Mouse (Mus musculus) heart, adult 8-10 months (tissue): ENCODE measurements at regions not wholly inside any gene's neighbourhood (a gene's known extent, or its start where the extent isn't known, plus 50 kb on each side); places are given as distances from the start of the nearest gene placed in this dataset.

Experiments
- DNase-seq: peaks from one replicate; pipeline ENCODE4 v3.0.0; 2022; ENCODE audit warnings: low spot score

GRCm38 (mm10) chr14:61665815-61666214 is 58.6 kb downstream of the Kcnrg start:
- DNase-seq: no peak

- DNase-seq: no peak
Observed at GRCm38 (mm10) chr14:61673184-61673583, 65.9 kb downstream of the Kcnrg start.

- DNase-seq: no peak
Observed at GRCm38 (mm10) chr14:61678107-61678506, 70.8 kb downstream of the Kcnrg start.

- DNase-seq: peak; percentile 83
Observed at GRCm38 (mm10) chr14:61680818-61681707, 73.8 kb downstream of the Kcnrg start.

- peak; percentile 81 for DNase-seq
Observed at GRCm38 (mm10) chr14:61681708-61682701, 74.7 kb downstream of the Kcnrg start.

GRCm38 (mm10) chr14:61682721-61683355 is 75.6 kb downstream of the Kcnrg start:
- peak; percentile 69 for DNase-seq

- no peak for DNase-seq
Observed at GRCm38 (mm10) chr14:61683356-61683740, 76.1 kb downstream of the Kcnrg start.

- no peak for DNase-seq
Observed at GRCm38 (mm10) chr14:61683791-61684411, 76.6 kb downstream of the Kcnrg start.

- no peak for DNase-seq
Observed at GRCm38 (mm10) chr14:61684473-61685230, 77.4 kb downstream of the Kcnrg start.

GRCm38 (mm10) chr14:61685231-61685800 is 78.1 kb downstream of the Kcnrg start:
- no peak for DNase-seq

- DNase-seq: no peak
Observed at GRCm38 (mm10) chr14:61686101-61686691, 78.9 kb downstream of the Kcnrg start.

- peak; percentile 68 for DNase-seq
Observed at GRCm38 (mm10) chr14:61686821-61687341, 79.6 kb downstream of the Kcnrg start.

- DNase-seq: no peak
Observed at GRCm38 (mm10) chr14:61687346-61688012, 80.2 kb downstream of the Kcnrg start.

GRCm38 (mm10) chr14:61688013-61688520 is 80.8 kb downstream of the Kcnrg start:
- no peak for DNase-seq

- no peak for DNase-seq
Observed at GRCm38 (mm10) chr14:61688666-61689065, 81.4 kb downstream of the Kcnrg start.

- no peak for DNase-seq
Observed at GRCm38 (mm10) chr14:61689281-61689680, 82.0 kb downstream of the Kcnrg start.

- DNase-seq: no peak
Observed at GRCm38 (mm10) chr14:61689776-61690175, 82.5 kb downstream of the Kcnrg start.

GRCm38 (mm10) chr14:61691785-61692372 is 84.6 kb downstream of the Kcnrg start:
- no peak for DNase-seq
